Mouse (Mus musculus): ENCODE results near the gene Setmar. TPM values are rescaled to one million over a fixed set of nuclear protein-coding genes. Genes with fewer than 3 reads are reported as not detected.
A peak's percentile ranks its signal among the peaks of the same experiment; 100 is the strongest.
"Not testable (repeated sequence)": the region's sequence is repeated elsewhere in the genome, so short reads cannot be mapped to it uniquely, and the experiment has no call there.

Gene Setmar
- total and polyA plus RNA-seq, 3 experiments, result 1.7 to 2.1 TPM; not detected in 1

DNA sequence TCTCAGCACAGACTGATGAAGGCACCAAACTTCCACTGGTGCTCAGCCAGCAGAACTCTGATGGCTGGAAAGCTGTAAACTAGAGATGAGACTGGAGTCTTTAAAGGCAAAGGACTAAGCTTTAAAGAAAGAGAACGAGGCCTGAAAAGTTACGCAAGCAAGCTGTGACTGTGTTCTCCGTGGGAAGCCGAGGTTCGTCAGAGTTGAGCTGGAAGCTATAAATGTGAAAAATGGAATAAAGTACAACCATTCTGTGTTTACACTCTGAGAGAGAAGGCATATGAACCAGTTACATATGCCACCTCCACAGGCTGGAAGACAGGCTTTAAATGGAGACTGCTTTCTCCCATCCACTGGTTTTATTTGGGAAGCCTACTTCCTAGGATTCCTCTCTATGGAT, 43.2 kb upstream of the Setmar start:
- no peak for TF ChIP-seq JUND (IDR thresholded peaks at IDR 0.05; ENCODE audit: low read depth, low read length)
- no peak for TF ChIP-seq GABPA (IDR thresholded peaks at IDR 0.05; ENCODE audit: low read depth, low read length)
- TF ChIP-seq ETS1 (IDR thresholded peaks at IDR 0.05; ENCODE audit: low read depth, low read length), result no peak
- no peak for TF ChIP-seq UBTF (IDR thresholded peaks at IDR 0.05; ENCODE audit: borderline replicate concordance, insufficient read depth, low read depth, low read length)
- no peak for TF ChIP-seq ELF1 (IDR thresholded peaks at IDR 0.05; ENCODE audit: low read depth, low read length)
- no peak for TF ChIP-seq MAFK (IDR thresholded peaks at IDR 0.05; ENCODE audit: borderline replicate concordance, low read depth, low read length)
- no peak for TF ChIP-seq SMC3 (IDR thresholded peaks at IDR 0.05; ENCODE audit: low read depth, low read length)
- no peak for TF ChIP-seq RCOR1 (IDR thresholded peaks at IDR 0.05; ENCODE audit: low read depth, low read length)
- H3K9ac ChIP-seq (ENCODE audit: control insufficient read depth, low read depth, low read length, poor library complexity, severe bottlenecking), result no peak overlapping the region
- no peak for DNase-seq (ENCODE audit: low read depth, low spot score)
- no peaks in the 10 kb centered on the region for H3K4me1 ChIP-seq (ENCODE audit: control insufficient read depth in 1 of 2, insufficient read depth in 2 of 2, low read length in 2 of 2)
- H3K36me3 ChIP-seq (ENCODE audit: control insufficient read depth in 1 of 2, insufficient read depth in 2 of 2, low read length in 2 of 2), result no peaks in the 10 kb centered on the region
- no peak overlapping the region for H3K27ac ChIP-seq (ENCODE audit: control insufficient read depth, low read depth, low read length)
- H3K4me3 ChIP-seq (ENCODE audit: control insufficient read depth in 1 of 2, insufficient read depth in 1 of 2, low read depth in 2 of 2, low read length in 2 of 2), result no peak overlapping the region
- no peaks in the 10 kb centered on the region for H3K27me3 ChIP-seq (ENCODE audit: control insufficient read depth in 1 of 2, insufficient read depth in 2 of 2, low read length in 2 of 2)
- no peaks in the 10 kb centered on the region for H3K79me2 ChIP-seq (ENCODE audit: control insufficient read depth, insufficient read depth, low read length, poor library complexity)
- no peaks in the 10 kb centered on the region for H3K9me3 ChIP-seq (replicated peaks; ENCODE audit: insufficient read depth, low read length)

DNA sequence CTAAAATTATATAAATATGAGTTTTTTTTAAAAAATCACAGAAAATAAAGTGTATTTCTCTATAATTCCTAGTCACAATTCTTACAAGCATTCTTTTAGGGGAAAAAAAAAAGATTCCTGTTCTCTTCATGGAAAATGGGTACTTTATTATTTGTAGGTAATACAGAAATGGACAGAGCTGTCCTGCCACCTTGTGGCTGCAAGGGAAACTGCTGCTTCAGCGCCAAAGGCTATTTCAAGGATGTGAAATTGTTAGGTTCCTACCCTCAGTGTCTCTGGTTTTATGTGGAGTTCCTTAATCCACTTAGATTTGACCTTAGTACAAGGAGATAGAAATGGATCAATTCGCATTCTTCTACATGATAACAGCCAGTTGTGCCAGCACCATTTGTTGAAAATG, 9.8 kb upstream of the Setmar start:
- not testable (repeated sequence) for H3K4me1 ChIP-seq (ENCODE audit: control insufficient read depth in 1 of 2, insufficient read depth in 2 of 2, low read length in 2 of 2); H3K36me3 ChIP-seq (ENCODE audit: control insufficient read depth in 1 of 2, insufficient read depth in 2 of 2, low read length in 2 of 2); H3K4me3 ChIP-seq (ENCODE audit: control insufficient read depth in 1 of 2, insufficient read depth in 1 of 2, low read depth in 2 of 2, low read length in 2 of 2); H3K27me3 ChIP-seq (ENCODE audit: control insufficient read depth in 1 of 2, insufficient read depth in 2 of 2, low read length in 2 of 2); H3K27ac ChIP-seq (ENCODE audit: control insufficient read depth, low read depth, low read length); H3K79me2 ChIP-seq (ENCODE audit: control insufficient read depth, insufficient read depth, low read length, poor library complexity); H3K9me3 ChIP-seq (replicated peaks; ENCODE audit: insufficient read depth, low read length); H3K9ac ChIP-seq (ENCODE audit: control insufficient read depth, low read depth, low read length, poor library complexity, severe bottlenecking)
- TF ChIP-seq SMC3 (IDR thresholded peaks at IDR 0.05; ENCODE audit: low read depth, low read length) (peak; percentile 68), ZC3H11A (IDR thresholded peaks at IDR 0.05; ENCODE audit: low read depth, low read length) (peak; percentile 48), CTCF (IDR thresholded peaks at IDR 0.05 in 2 of 3, conservative IDR thresholded peaks at IDR 0.05 in 1 of 3; ENCODE audit: control insufficient read depth in 1 of 3, insufficient read depth in 1 of 3, low read depth in 2 of 3, low read length in 3 of 3, poor library complexity in 1 of 3, severe bottlenecking in 1 of 3) (peak; percentile 60 to 79 (median 69)), RAD21 (IDR thresholded peaks at IDR 0.05; ENCODE audit: low read depth, low read length) (peak; percentile 73)
- peak; percentile 69 for DNase-seq (ENCODE audit: low read depth, low spot score)

DNA sequence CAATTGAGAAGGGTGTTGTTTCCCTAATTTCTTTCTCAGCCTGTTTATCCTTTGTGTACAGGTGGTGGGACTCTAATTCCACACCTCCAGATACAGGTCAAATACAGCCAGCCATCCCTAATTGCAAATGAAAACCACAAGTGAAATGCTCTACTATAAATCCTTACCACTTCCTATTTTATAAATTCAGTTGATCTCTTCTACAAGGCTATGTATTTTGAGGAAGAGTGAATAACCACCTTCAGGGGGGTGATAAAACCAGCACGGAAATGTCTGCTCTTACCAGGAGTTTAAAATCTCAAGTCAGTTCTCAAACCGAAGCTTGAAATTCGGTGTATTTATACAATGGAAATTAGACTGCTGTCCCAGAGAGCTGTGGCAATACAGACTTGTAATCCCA, 8.9 kb upstream of the Setmar start:
- no peaks in the 10 kb centered on the region for H3K36me3 ChIP-seq (ENCODE audit: control insufficient read depth in 1 of 2, insufficient read depth in 2 of 2, low read length in 2 of 2)
- H3K9me3 ChIP-seq (replicated peaks; ENCODE audit: insufficient read depth, low read length), result no peaks in the 10 kb centered on the region
- H3K4me1 ChIP-seq (ENCODE audit: control insufficient read depth in 1 of 2, insufficient read depth in 2 of 2, low read length in 2 of 2), result no peaks in the 10 kb centered on the region
- peak; percentile 26 for DNase-seq (ENCODE audit: low read depth, low spot score)
- no peak overlapping the region for H3K27ac ChIP-seq (ENCODE audit: control insufficient read depth, low read depth, low read length)
- peaks cover 8 to 9% of the 10 kb centered on the region in 2 experiments for H3K27me3 ChIP-seq (ENCODE audit: control insufficient read depth in 1 of 2, insufficient read depth in 2 of 2, low read length in 2 of 2)
- no peak overlapping the region for H3K4me3 ChIP-seq (ENCODE audit: control insufficient read depth in 1 of 2, insufficient read depth in 1 of 2, low read depth in 2 of 2, low read length in 2 of 2)
- no peak overlapping the region for H3K9ac ChIP-seq (ENCODE audit: control insufficient read depth, low read depth, low read length, poor library complexity, severe bottlenecking)
- H3K79me2 ChIP-seq (ENCODE audit: control insufficient read depth, insufficient read depth, low read length, poor library complexity), result no peaks in the 10 kb centered on the region
- TF ChIP-seq POLR2A (IDR thresholded peaks at IDR 0.05; ENCODE audit: control insufficient read depth in 1 of 2, insufficient read depth in 1 of 2, low read depth in 1 of 2, low read length in 2 of 2, poor library complexity in 1 of 2) (no peak), UBTF (IDR thresholded peaks at IDR 0.05; ENCODE audit: borderline replicate concordance, insufficient read depth, low read depth, low read length) (no peak), GABPA (IDR thresholded peaks at IDR 0.05; ENCODE audit: low read depth, low read length) (no peak), TBP (IDR thresholded peaks at IDR 0.05; ENCODE audit: low read depth, low read length) (no peak), EP300 (IDR thresholded peaks at IDR 0.05; ENCODE audit: low read depth in 1 of 2, low read length in 2 of 2) (no peak), CHD1 (IDR thresholded peaks at IDR 0.05; ENCODE audit: low read depth, low read length) (no peak), MAFK (IDR thresholded peaks at IDR 0.05; ENCODE audit: borderline replicate concordance, low read depth, low read length) (no peak), CTCF (IDR thresholded peaks at IDR 0.05 in 2 of 3, conservative IDR thresholded peaks at IDR 0.05 in 1 of 3; ENCODE audit: control insufficient read depth in 1 of 3, insufficient read depth in 1 of 3, low read depth in 2 of 3, low read length in 3 of 3, poor library complexity in 1 of 3, severe bottlenecking in 1 of 3) (no peak), ELF1 (IDR thresholded peaks at IDR 0.05; ENCODE audit: low read depth, low read length) (no peak), MAZ (IDR thresholded peaks at IDR 0.05; ENCODE audit: low read depth, low read length) (no peak), MEF2A (IDR thresholded peaks at IDR 0.05; ENCODE audit: extremely low read depth, insufficient replicate concordance, low read depth, low read length, poor library complexity, severe bottlenecking) (no peak), MYB (IDR thresholded peaks at IDR 0.05; ENCODE audit: low read depth, low read length) (no peak), NRF1 (IDR thresholded peaks at IDR 0.05; ENCODE audit: insufficient read depth, low read depth, low read length, poor library complexity, severe bottlenecking) (no peak), ZKSCAN1 (IDR thresholded peaks at IDR 0.05; ENCODE audit: low read depth, low read length) (no peak)

Measured in MEL (cell line).